Mouse (Mus musculus): ENCODE data around the gene Agbl4. TPM values are rescaled to one million over a fixed set of nuclear protein-coding genes. Genes with fewer than 3 reads are reported as not detected.

Gene Agbl4
- polyA plus RNA-seq, 1 experiment, result not detected

GRCm38 (mm10) chr4:111520006-111520405 is 1122.5 kb downstream of the Agbl4 start:
- no peaks in the 10 kb centered on the region for H3K4me1 ChIP-seq (ENCODE audit: control insufficient read depth, insufficient read depth, low read length)
- H3K27ac ChIP-seq (ENCODE audit: insufficient read depth, low read depth, low read length), result no peak overlapping the region
- H3K4me3 ChIP-seq (ENCODE audit: insufficient read depth, low read depth, low read length), result no peak overlapping the region
- TF ChIP-seq POLR2A (IDR thresholded peaks at IDR 0.05; ENCODE audit: insufficient read depth, low read depth, low read length), result no peak
- TF ChIP-seq CTCF (IDR thresholded peaks at IDR 0.05; ENCODE audit: insufficient read depth, low read depth, low read length), result no peak
- WGBS, result 92% methylated on average over 2 of the region's 2 CpGs

GRCm38 (mm10) chr4:111522974-111523373 is 1125.5 kb downstream of the Agbl4 start:
- H3K4me1 ChIP-seq (ENCODE audit: control insufficient read depth, insufficient read depth, low read length), result no peaks in the 10 kb centered on the region
- TF ChIP-seq CTCF (IDR thresholded peaks at IDR 0.05; ENCODE audit: insufficient read depth, low read depth, low read length), result no peak
- no peak for TF ChIP-seq POLR2A (IDR thresholded peaks at IDR 0.05; ENCODE audit: insufficient read depth, low read depth, low read length)
- no peak overlapping the region for H3K4me3 ChIP-seq (ENCODE audit: insufficient read depth, low read depth, low read length)
- WGBS, result 83% methylated on average over 2 of the region's 2 CpGs
- H3K27ac ChIP-seq (ENCODE audit: insufficient read depth, low read depth, low read length), result no peak overlapping the region

GRCm38 (mm10) chr4:111528961-111529360 is 1131.5 kb downstream of the Agbl4 start:
- no peaks in the 10 kb centered on the region for H3K4me1 ChIP-seq (ENCODE audit: control insufficient read depth, insufficient read depth, low read length)
- WGBS, result 91% methylated on average over 6 of the region's 6 CpGs
- H3K4me3 ChIP-seq (ENCODE audit: insufficient read depth, low read depth, low read length), result no peak overlapping the region
- H3K27ac ChIP-seq (ENCODE audit: insufficient read depth, low read depth, low read length), result no peak overlapping the region
- TF ChIP-seq CTCF (IDR thresholded peaks at IDR 0.05; ENCODE audit: insufficient read depth, low read depth, low read length) (no peak), POLR2A (IDR thresholded peaks at IDR 0.05; ENCODE audit: insufficient read depth, low read depth, low read length) (no peak)

GRCm38 (mm10) chr4:111529996-111530395 is 1132.5 kb downstream of the Agbl4 start:
- no peaks in the 10 kb centered on the region for H3K4me1 ChIP-seq (ENCODE audit: control insufficient read depth, insufficient read depth, low read length)
- H3K27ac ChIP-seq (ENCODE audit: insufficient read depth, low read depth, low read length), result no peak overlapping the region
- TF ChIP-seq CTCF (IDR thresholded peaks at IDR 0.05; ENCODE audit: insufficient read depth, low read depth, low read length) (no peak), POLR2A (IDR thresholded peaks at IDR 0.05; ENCODE audit: insufficient read depth, low read depth, low read length) (no peak)
- WGBS, result 96% methylated on average over 4 of the region's 4 CpGs
- no peak overlapping the region for H3K4me3 ChIP-seq (ENCODE audit: insufficient read depth, low read depth, low read length)

- 88% methylated on average over 2 of the region's 2 CpGs for WGBS
- Histone ChIP-seq H3K4me3 (ENCODE audit: insufficient read depth, low read depth, low read length) (no peak overlapping the region), H3K4me1 (ENCODE audit: control insufficient read depth, insufficient read depth, low read length) (no peaks in the 10 kb centered on the region), H3K27ac (ENCODE audit: insufficient read depth, low read depth, low read length) (no peak overlapping the region)
- TF ChIP-seq CTCF (IDR thresholded peaks at IDR 0.05; ENCODE audit: insufficient read depth, low read depth, low read length), result no peak
- TF ChIP-seq POLR2A (IDR thresholded peaks at IDR 0.05; ENCODE audit: insufficient read depth, low read depth, low read length), result no peak
These were observed 1133.1 kb downstream of the Agbl4 start for GRCm38 (mm10) chr4:111530537-111530936.

- no peak overlapping the region for H3K4me3 ChIP-seq (ENCODE audit: insufficient read depth, low read depth, low read length)
- TF ChIP-seq CTCF (IDR thresholded peaks at IDR 0.05; ENCODE audit: insufficient read depth, low read depth, low read length), result no peak
- TF ChIP-seq POLR2A (IDR thresholded peaks at IDR 0.05; ENCODE audit: insufficient read depth, low read depth, low read length), result no peak
- WGBS, result 90% methylated on average over 2 of the region's 2 CpGs
- no peaks in the 10 kb centered on the region for H3K4me1 ChIP-seq (ENCODE audit: control insufficient read depth, insufficient read depth, low read length)
- no peak overlapping the region for H3K27ac ChIP-seq (ENCODE audit: insufficient read depth, low read depth, low read length)
These were observed 1147.2 kb downstream of the Agbl4 start for GRCm38 (mm10) chr4:111544684-111545083.

- 38% methylated on average over 7 of the region's 7 CpGs for WGBS
- H3K4me1 ChIP-seq (ENCODE audit: control insufficient read depth, insufficient read depth, low read length), result no peaks in the 10 kb centered on the region
- no peak overlapping the region for H3K27ac ChIP-seq (ENCODE audit: insufficient read depth, low read depth, low read length)
- TF ChIP-seq POLR2A (IDR thresholded peaks at IDR 0.05; ENCODE audit: insufficient read depth, low read depth, low read length), result no peak
- H3K4me3 ChIP-seq (ENCODE audit: insufficient read depth, low read depth, low read length), result no peak overlapping the region
These were observed 1148.5 kb downstream of the Agbl4 start for GRCm38 (mm10) chr4:111546009-111546408.

GRCm38 (mm10) chr4:111555426-111555825 is 1158.0 kb downstream of the Agbl4 start:
- Histone ChIP-seq H3K27ac (ENCODE audit: insufficient read depth, low read depth, low read length) (no peak overlapping the region), H3K4me3 (ENCODE audit: insufficient read depth, low read depth, low read length) (no peak overlapping the region), H3K4me1 (ENCODE audit: control insufficient read depth, insufficient read depth, low read length) (no peaks in the 10 kb centered on the region)
- TF ChIP-seq POLR2A (IDR thresholded peaks at IDR 0.05; ENCODE audit: insufficient read depth, low read depth, low read length) (no peak), CTCF (IDR thresholded peaks at IDR 0.05; ENCODE audit: insufficient read depth, low read depth, low read length) (no peak)
- 65% methylated on average over 2 of the region's 2 CpGs for WGBS

GRCm38 (mm10) chr4:111577087-111577773 is 1179.8 kb downstream of the Agbl4 start:
- no peaks in the 10 kb centered on the region for H3K4me1 ChIP-seq (ENCODE audit: control insufficient read depth, insufficient read depth, low read length)
- no peak overlapping the region for H3K4me3 ChIP-seq (ENCODE audit: insufficient read depth, low read depth, low read length)
- TF ChIP-seq POLR2A (IDR thresholded peaks at IDR 0.05; ENCODE audit: insufficient read depth, low read depth, low read length) (no peak), CTCF (IDR thresholded peaks at IDR 0.05; ENCODE audit: insufficient read depth, low read depth, low read length) (no peak)
- 87% methylated on average over 10 of the region's 10 CpGs for WGBS
- H3K27ac ChIP-seq (ENCODE audit: insufficient read depth, low read depth, low read length), result no peak overlapping the region

All from olfactory bulb, adult 2 months (tissue).